Mouse (Mus musculus): Measurements from ENCODE around the gene Ing2. TPM values are rescaled to one million over a fixed set of nuclear protein-coding genes. Genes with fewer than 3 reads are reported as not detected.

Gene Ing2
- 15.8 TPM for polyA plus RNA-seq (2014; fragmentation: Illumina TruSeq; extraction: RNeasy Lipid Tissue Mini Kit (QIAGEN cat#74804); ENCODE audit: low read depth, low replicate concordance)

GRCm38 (mm10) chr8:47674777-47675710 is at the start of gene Ing2:
Gene Ing2 (minus strand): TSS chr8:47675556.

GRCm38 (mm10) chr8:47713761-47714745 is 38.7 kb upstream of the Ing2 start, which contains the start of gene Cdkn2aip:
Gene Cdkn2aip (minus strand): TSS chr8:47713932.

Other genes with a start within 250 kb of the Ing2 start
- gene Stox2, start 229.2 kb downstream of the Ing2 start, polyA plus RNA-seq (2014; fragmentation: Illumina TruSeq; extraction: RNeasy Lipid Tissue Mini Kit (QIAGEN cat#74804); ENCODE audit: low read depth, low replicate concordance) = 5.1 TPM
- gene Trappc11, start 142.1 kb downstream of the Ing2 start, polyA plus RNA-seq (2014; fragmentation: Illumina TruSeq; extraction: RNeasy Lipid Tissue Mini Kit (QIAGEN cat#74804); ENCODE audit: low read depth, low replicate concordance) = 31.7 TPM
- gene Rwdd4a, start 141.9 kb downstream of the Ing2 start, polyA plus RNA-seq (2014; fragmentation: Illumina TruSeq; extraction: RNeasy Lipid Tissue Mini Kit (QIAGEN cat#74804); ENCODE audit: low read depth, low replicate concordance) = 49.8 TPM
- 14.7 TPM for gene Cdkn2aip, start 38.4 kb upstream of the Ing2 start, polyA plus RNA-seq (2014; fragmentation: Illumina TruSeq; extraction: RNeasy Lipid Tissue Mini Kit (QIAGEN cat#74804); ENCODE audit: low read depth, low replicate concordance)
- not detected for gene Cldn24, start 146.6 kb upstream of the Ing2 start, polyA plus RNA-seq (2014; fragmentation: Illumina TruSeq; extraction: RNeasy Lipid Tissue Mini Kit (QIAGEN cat#74804); ENCODE audit: low read depth, low replicate concordance)
- gene Cldn22, start 148.9 kb upstream of the Ing2 start, polyA plus RNA-seq (2014; fragmentation: Illumina TruSeq; extraction: RNeasy Lipid Tissue Mini Kit (QIAGEN cat#74804); ENCODE audit: low read depth, low replicate concordance) = not detected

All from kidney, adult 10 weeks (tissue).